Mouse (Mus musculus) stomach, embryonic 15.5 days (tissue): Measurements from ENCODE around the gene Kcne2. TPM values are rescaled to one million over a fixed set of nuclear protein-coding genes. Genes with fewer than 3 reads are reported as not detected.

Experiments used
- ATAC-seq: fragments of 200-750 bp; cut with Nextera tagmentation; 2 replicates; pipeline ENCODE4 v1.8.0; 2017; ENCODE audit warnings: low read depth, moderate number of reproducible peaks, moderate TSS enrichment; ENCODE audit not compliant: insufficient read depth, low FRiP score
- H3K27ac ChIP-seq: fragments of 300-500 bp; sonication (generic); 2 replicates; pipeline ENCODE4 v1.5.1; 2015; ENCODE audit warnings: mild to moderate bottlenecking, inconsistent platforms
- H3K27me3 ChIP-seq: fragments of 300-500 bp; sonication (generic); replicated peaks from 2 replicates; pipeline ENCODE4 v1.6.1; 2015; ENCODE audit warnings: inconsistent platforms
- H3K36me3 ChIP-seq: fragments of 300-500 bp; sonication (generic); 2 replicates; pipeline ENCODE4 v1.6.1; 2015; ENCODE audit warnings: inconsistent platforms
- H3K4me1 ChIP-seq: fragments of 300-500 bp; sonication (generic); 2 replicates; pipeline ENCODE4 v1.6.1; 2015; ENCODE audit warnings: inconsistent platforms
- H3K4me2 ChIP-seq: fragments of 300-500 bp; sonication (generic); 2 replicates; pipeline ENCODE4 v1.6.1; 2015; ENCODE audit warnings: mild to moderate bottlenecking, inconsistent platforms
- H3K4me3 ChIP-seq: fragments of 300-500 bp; sonication (generic); replicated peaks from 2 replicates; pipeline ENCODE4 v1.5.1; 2015; ENCODE audit warnings: inconsistent platforms
- H3K9ac ChIP-seq: fragments of 300-500 bp; sonication (generic); 2 replicates; pipeline ENCODE4 v1.6.1; 2015; ENCODE audit warnings: inconsistent platforms
- H3K9me3 ChIP-seq: fragments of 300-500 bp; sonication (generic); 2 replicates; pipeline ENCODE4 v1.6.1; 2016; ENCODE audit warnings: inconsistent platforms
- WGBS: fragments of 180-500 bp; shearing (Covaris S2); methylation state at CpG from one replicate; pipeline ENCODE4 v1.1.7; 2015; 5-methylcytosine and 5-hydroxymethylcytosine counted together
- polyA plus RNA-seq: library from polyadenylated mRNA; unstranded; fragments of >200 nt; fragmentation: Nextera tagmentation; extraction: Ambion mirVana; gene quantifications from 2 replicates; pipeline ENCODE4 v1.2.1, GENCODE M21; 2015

Kcne2 gene
- polyA plus RNA-seq, 1 experiment from 2014 or later = 3.0 TPM

DNA sequence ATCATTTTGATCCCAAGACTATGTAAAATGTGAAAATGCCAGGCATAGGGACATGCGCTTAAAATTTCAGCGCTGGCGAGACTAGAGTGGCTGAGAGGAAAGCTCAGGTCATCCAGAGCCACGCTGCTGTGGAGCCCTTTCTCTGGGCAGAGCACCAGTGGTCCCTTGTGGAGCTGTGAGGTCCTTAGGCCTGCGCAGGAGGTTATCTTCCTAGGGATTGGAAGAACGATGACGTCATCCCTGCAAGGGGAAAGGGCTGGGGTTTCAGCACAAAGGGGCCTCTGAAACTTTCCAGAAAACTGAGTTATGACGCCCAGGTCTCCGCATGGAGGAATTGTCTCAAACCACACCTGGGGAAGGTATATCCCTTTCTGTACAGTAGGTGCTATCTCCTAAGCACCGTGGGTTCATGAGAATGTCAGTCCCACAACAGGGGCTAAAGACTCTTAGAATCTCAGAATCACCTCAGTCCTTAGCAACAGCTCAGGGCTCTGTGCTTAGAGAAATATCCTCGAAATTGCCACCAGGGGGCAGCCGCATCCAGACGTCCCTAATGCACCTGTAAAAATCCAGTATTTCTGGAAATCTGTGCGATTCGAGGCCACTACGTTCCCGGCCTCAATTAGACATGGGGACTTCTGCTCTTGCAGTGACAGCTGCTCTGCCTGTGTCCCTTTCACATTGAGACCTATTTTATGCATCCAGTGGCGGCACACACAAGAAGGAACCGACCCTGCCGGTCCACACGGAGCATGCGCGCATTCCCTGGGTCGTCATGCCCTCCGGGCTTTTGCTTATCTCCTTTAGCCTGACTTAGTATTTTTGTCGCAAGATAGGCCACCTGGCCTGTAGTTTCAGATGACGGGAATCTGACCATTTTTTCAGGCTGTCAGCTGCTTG is 48.7 kb downstream of the Kcne2 start:
- H3K9ac ChIP-seq = no peak overlapping the region
- no peaks in the 10 kb centered on the region for H3K36me3 ChIP-seq
- peak overlapping the region; percentile 29 for H3K4me3 ChIP-seq
- H3K9me3 ChIP-seq = no peaks in the 10 kb centered on the region
- H3K4me2 ChIP-seq = peak overlapping the region; percentile 57
- 20% methylated on average over 27 of the region's 27 CpGs for WGBS
- H3K27me3 ChIP-seq = no peaks in the 10 kb centered on the region
- peak; percentile 51; the same call in 1 of the 2 replicates for ATAC-seq
- no peak overlapping the region for H3K27ac ChIP-seq
- no peaks in the 10 kb centered on the region for H3K4me1 ChIP-seq

DNA sequence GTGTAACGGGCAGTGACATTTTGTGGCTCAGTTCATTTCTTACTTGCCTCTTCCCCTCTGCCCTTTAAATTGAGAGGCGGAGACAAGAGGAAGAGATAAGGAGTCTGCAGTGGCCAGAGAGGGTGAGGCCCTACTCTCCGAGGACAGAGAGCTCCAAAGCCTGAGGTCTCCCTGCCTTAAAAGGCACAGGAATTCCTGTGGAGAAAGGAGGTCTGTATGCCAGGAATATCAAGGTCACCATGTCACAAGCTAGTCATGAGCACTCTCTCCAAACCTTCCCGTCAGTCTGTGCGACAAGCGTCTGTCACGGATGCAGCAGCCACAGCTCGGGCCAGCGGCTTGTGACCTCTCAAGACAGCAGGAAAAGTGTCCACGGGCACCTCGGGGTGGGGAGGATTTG is 53.0 kb downstream of the Kcne2 start:
- no peaks in the 10 kb centered on the region for H3K4me1 ChIP-seq
- WGBS = 39% methylated on average over 11 of the region's 11 CpGs

DNA sequence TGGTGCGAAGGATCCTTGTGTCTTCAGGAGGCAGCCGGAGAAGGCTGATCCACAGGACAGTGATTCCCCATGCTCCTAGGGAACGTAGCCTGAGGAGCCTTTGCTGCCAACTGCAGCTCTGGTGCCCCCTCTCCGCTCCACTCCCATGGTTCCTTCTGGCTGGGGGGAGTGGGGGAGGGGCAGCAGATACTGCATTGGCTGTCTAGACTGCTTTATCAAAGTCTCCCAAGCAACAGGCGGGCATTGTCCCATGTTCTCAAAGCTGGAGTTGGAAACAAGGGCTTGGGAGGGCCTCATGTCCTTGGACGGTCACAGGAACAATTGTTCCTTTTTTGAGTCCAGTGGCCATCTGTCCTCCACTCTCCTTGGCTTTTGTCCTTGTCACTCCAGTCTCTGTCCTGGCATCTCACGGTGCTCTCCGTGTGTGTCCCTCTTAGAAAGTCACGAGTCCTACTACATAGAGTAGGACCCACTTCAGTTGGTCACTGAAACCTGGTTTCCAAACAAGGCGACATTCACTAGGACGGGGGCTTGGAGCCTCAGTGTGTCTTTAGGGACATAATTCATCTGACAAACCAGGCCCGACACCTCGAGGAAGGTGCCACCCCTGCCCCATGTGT is 54.2 kb downstream of the Kcne2 start:
- peak; percentile 35; the same call in 1 of the 2 replicates for ATAC-seq
- H3K4me2 ChIP-seq = no peak overlapping the region

More for the DNA sequence above, 53.0 kb downstream of the Kcne2 start:
- Histone ChIP-seq H3K36me3 (no peaks in the 10 kb centered on the region), H3K4me3 (no peak overlapping the region), H3K4me2 (no peak overlapping the region), H3K27ac (no peak overlapping the region), H3K27me3 (no peaks in the 10 kb centered on the region), H3K9me3 (no peaks in the 10 kb centered on the region), H3K9ac (no peak overlapping the region)
- ATAC-seq = no peak

More for the DNA sequence above, 54.2 kb downstream of the Kcne2 start:
- Histone ChIP-seq H3K36me3 (no peaks in the 10 kb centered on the region), H3K9ac (no peak overlapping the region), H3K27ac (no peak overlapping the region), H3K4me3 (no peak overlapping the region), H3K9me3 (no peaks in the 10 kb centered on the region), H3K4me1 (no peaks in the 10 kb centered on the region), H3K27me3 (no peaks in the 10 kb centered on the region)
- WGBS = 73% methylated on average over 13 of the region's 13 CpGs

Other genes starting within 250 kb of the Kcne2 start
- gene Mrps6, start 234.1 kb upstream of the Kcne2 start, polyA plus RNA-seq = 87.9 and 94.9 TPM in 2 replicates
- gene Gm49711, start 234.1 kb upstream of the Kcne2 start, polyA plus RNA-seq = not detected in 2 replicates
- 4.7 and 4.8 TPM in 2 replicates for gene Slc5a3, start 234.1 kb upstream of the Kcne2 start, polyA plus RNA-seq
- 136 and 143 TPM in 2 replicates for gene Smim11, start 8.9 kb downstream of the Kcne2 start, polyA plus RNA-seq
- gene Fam243, start 29.1 kb downstream of the Kcne2 start, polyA plus RNA-seq = not detected in 2 replicates
- gene Kcne1, start 67.1 kb downstream of the Kcne2 start, polyA plus RNA-seq = 0.22 and 0.60 TPM in 2 replicates
- 24.5 TPM in 2 replicates for gene Rcan1, start 178.5 kb downstream of the Kcne2 start, polyA plus RNA-seq
- gene Clic6, start 193.3 kb downstream of the Kcne2 start, polyA plus RNA-seq = 38.5 and 43.9 TPM in 2 replicates